Mouse (Mus musculus) liver, postnatal 0 days (tissue): ENCODE measurements at regions not wholly inside any gene's neighbourhood (a gene's known extent, or its start where the extent isn't known, plus 50 kb on each side); places are given as distances from the start of the nearest gene placed in this dataset.

Experiments
- ATAC-seq: fragments of 200-750 bp; cut with Nextera tagmentation; 2 replicates; pipeline ENCODE4 v1.8.0; 2017; ENCODE audit warnings: mild to moderate bottlenecking, moderate library complexity
- DNase-seq: peaks from one replicate; pipeline ENCODE4 v3.0.0-alpha.2; 2016
- H3K27ac ChIP-seq: fragments of 300-500 bp; sonication (generic); 2 replicates; pipeline ENCODE4 v1.5.1; 2014; ENCODE audit warnings: antibody characterized with exemption, moderate library complexity, mild to moderate bottlenecking, low read depth
- H3K27me3 ChIP-seq: fragments of 300-500 bp; sonication (generic); 2 replicates; pipeline ENCODE4 v1.6.1; 2014; ENCODE audit warnings: low read length, control low read depth, mixed read lengths; ENCODE audit not compliant: insufficient read depth
- H3K36me3 ChIP-seq: fragments of 300-500 bp; sonication (generic); replicated peaks from 2 replicates; pipeline ENCODE4 v1.6.1; 2014; ENCODE audit warnings: mild to moderate bottlenecking, control low read depth, low read length, moderate library complexity, mixed read lengths; ENCODE audit not compliant: insufficient read depth
- H3K4me1 ChIP-seq: fragments of 300-500 bp; sonication (generic); 2 replicates; pipeline ENCODE4 v1.6.1; 2014; ENCODE audit warnings: antibody characterized with exemption, mild to moderate bottlenecking, control low read depth; ENCODE audit not compliant: insufficient read depth
- H3K4me2 ChIP-seq: fragments of 300-500 bp; sonication (generic); 2 replicates; pipeline ENCODE4 v1.6.1; 2014; ENCODE audit warnings: low read depth, mild to moderate bottlenecking, low read length, moderate library complexity, mixed read lengths
- H3K4me3 ChIP-seq: fragments of 300-500 bp; sonication (generic); 2 replicates; pipeline ENCODE4 v1.5.1; 2014; ENCODE audit warnings: low read depth, low read length
- H3K9ac ChIP-seq: fragments of 300-500 bp; sonication (generic); replicated peaks from 2 replicates; pipeline ENCODE4 v1.6.1; 2014; ENCODE audit warnings: mild to moderate bottlenecking, moderate library complexity
- H3K9me3 ChIP-seq: fragments of 300-500 bp; sonication (generic); 2 replicates; pipeline ENCODE4 v1.6.1; 2016; ENCODE audit warnings: mild to moderate bottlenecking, control low read depth, low read length, mixed read lengths
- CTCF ChIP-seq: sonication (generic); IDR thresholded peaks from 2 replicates; pipeline ENCODE4 v1.5.1; 2016; ENCODE audit warnings: antibody characterized with exemption, low read depth
- EP300 ChIP-seq: IDR thresholded peaks from 2 replicates; pipeline ENCODE4 v1.6.1; 2016; ENCODE audit warnings: antibody characterized with exemption, low read depth, mild to moderate bottlenecking
- WGBS: fragments of 180-500 bp; shearing (Covaris S2); extraction: QIAGEN DNeasy Blood & Tissue Kit; methylation state at CpG from one replicate; pipeline ENCODE4 v1.1.7; 2014; ENCODE audit not compliant: insufficient replicate concordance; 5-methylcytosine and 5-hydroxymethylcytosine counted together

GRCm38 (mm10) chr12:54257776-54258433 lies 54.2 kb upstream of the Egln3 start:
- 67% methylated on average over 7 of the region's 7 CpGs for WGBS
- Histone ChIP-seq H3K27me3 (no peaks in the 10 kb centered on the region), H3K4me1 (peaks cover 13% of the 10 kb centered on the region; the same call in 1 of the 2 replicates), H3K4me2 (no peak overlapping the region), H3K27ac (no peak overlapping the region), H3K36me3 (no peaks in the 10 kb centered on the region), H3K4me3 (no peak overlapping the region), H3K9ac (no peak overlapping the region), H3K9me3 (no peaks in the 10 kb centered on the region)
- no peak for DNase-seq
- ATAC-seq: no peak
- no peak for TF ChIP-seq CTCF
- no peak for TF ChIP-seq EP300

DNA sequence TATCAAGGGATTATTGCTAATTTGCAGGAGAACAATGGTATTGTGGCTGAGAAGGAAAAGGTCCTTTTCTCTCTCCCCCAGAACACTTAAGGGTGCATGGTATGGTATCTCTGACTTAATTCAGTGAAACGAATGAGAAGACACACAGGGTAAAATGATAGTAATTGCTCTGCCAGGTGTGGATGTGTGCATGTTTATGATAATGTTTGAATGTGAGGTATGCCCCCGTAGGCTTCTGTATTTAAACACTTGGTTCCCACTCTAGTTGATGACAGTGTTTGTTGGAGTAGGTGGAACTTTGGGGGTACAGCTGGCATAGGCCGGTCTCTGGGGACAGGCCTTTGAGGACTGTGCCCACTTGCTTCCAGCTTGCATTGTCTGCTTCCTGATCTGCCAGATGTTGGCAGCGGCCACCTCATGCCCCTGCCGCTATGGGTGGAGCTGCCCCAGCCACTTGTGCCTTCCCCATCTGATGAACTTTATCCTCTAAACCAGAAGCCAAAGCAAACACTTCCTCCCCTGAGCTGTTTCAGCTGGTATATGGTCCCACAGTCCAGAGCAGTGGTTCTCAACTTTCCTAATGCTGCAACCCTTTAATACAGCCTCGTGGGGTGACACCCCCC lies 53.0 kb upstream of the Egln3 start:
- H3K27ac ChIP-seq: peak overlapping the region; percentile 49; the same call in 1 of the 2 replicates
- peak; percentile 91 for ATAC-seq
- no peak for TF ChIP-seq CTCF
- TF ChIP-seq EP300: no peak; the same call in none of the 2 replicates
- no peaks in the 10 kb centered on the region for H3K27me3 ChIP-seq
- 36% methylated on average over 6 of the region's 6 CpGs for WGBS
- peak; percentile 46 for DNase-seq
- H3K9ac ChIP-seq: no peak overlapping the region
- H3K4me2 ChIP-seq: peak overlapping the region; percentile 33; the same call in 1 of the 2 replicates
- H3K4me1 ChIP-seq: peaks cover 16% of the 10 kb centered on the region; the same call in 1 of the 2 replicates
- no peak overlapping the region for H3K4me3 ChIP-seq
- no peaks in the 10 kb centered on the region for H3K36me3 ChIP-seq
- no peaks in the 10 kb centered on the region for H3K9me3 ChIP-seq
